Mouse (Mus musculus) small intestine, adult 2 months (tissue): ENCODE data around the gene Usp24.

ENCODE experiments used
- CTCF ChIP-seq: fragments of 200-500 bp; IDR thresholded peaks from 2 replicates; pipeline ENCODE4 v1.5.1; 2012; ENCODE audit warnings: low read depth, mild to moderate bottlenecking, control low read depth, inconsistent platforms, low read length, moderate library complexity, mixed read lengths; ENCODE audit not compliant: insufficient replicate concordance, insufficient read length; ENCODE audit errors: extremely low read depth
- POLR2A ChIP-seq: fragments of 200-500 bp; IDR thresholded peaks from 2 replicates; pipeline ENCODE4 v1.6.1; 2012; ENCODE audit warnings: low read depth, mild to moderate bottlenecking, control low read depth, inconsistent platforms, low read length, moderate library complexity

- no peak for TF ChIP-seq CTCF
- no peak for TF ChIP-seq POLR2A
Observed at GRCm38 (mm10) chr4:106483831-106484230, 167.8 kb downstream of the Usp24 start.
